Mouse (Mus musculus) heart, adult 18-20 months (tissue): ENCODE data around the gene Camta1. TPM values are rescaled to one million over a fixed set of nuclear protein-coding genes. Genes with fewer than 3 reads are reported as not detected.

Experiments
- total RNA-seq, 2 experiments: library from RNA; stranded (reverse); gene quantifications; 2 replicates each; pipeline ENCODE4 v1.2.3; 2021

The Camta1 gene
- total RNA-seq, 2 experiments from 2014 or later: 207 to 208 TPM

Other genes starting within 250 kb of the Camta1 start
- gene Dnajc11, start 71.8 kb upstream of the Camta1 start, total RNA-seq: 100 to 1,000 TPM in 1 of 2 experiments, 10 to 100 TPM in 1; 81.4 to 103 TPM
- 10 to 100 TPM; 10.5 to 14.9 TPM for gene Thap3, start 127.1 kb upstream of the Camta1 start, total RNA-seq
- 1 to 10 TPM; 5.4 to 5.9 TPM for gene Phf13, start 134.4 kb upstream of the Camta1 start, total RNA-seq
- 10 to 100 TPM; 82.1 to 83.9 TPM for gene Klhl21, start 146.9 kb upstream of the Camta1 start, total RNA-seq
- 1 to 10 TPM; 3.4 to 3.6 TPM for gene Zbtb48, start 165.8 kb upstream of the Camta1 start, total RNA-seq
- under 1 TPM; 0.10 to 0.13 TPM for gene Tas1r1, start 176.7 kb upstream of the Camta1 start, total RNA-seq
- 10 to 100 TPM; 10.2 to 11.9 TPM for gene Nol9, start 177.4 kb upstream of the Camta1 start, total RNA-seq
- gene Plekhg5, start 210.6 kb upstream of the Camta1 start, total RNA-seq: 10 to 100 TPM; 10.9 to 15.9 TPM